Mouse (Mus musculus) heart, adult 8-10 months (tissue): ENCODE measurements around the gene Fuk. TPM values are rescaled to one million over a fixed set of nuclear protein-coding genes. Genes with fewer than 3 reads are reported as not detected.

Experiments
- total RNA-seq, 4 experiments: library from RNA; stranded (reverse); gene quantifications; 2 replicates each; pipeline ENCODE4 v1.2.4; 2022

Gene Fuk
- total RNA-seq, 4 experiments from 2014 or later = 4.5 to 5.4 (median 4.6) TPM

Other genes starting within 250 kb of the Fuk start
- 10 to 100 TPM; 37.7 to 46.3 (median 39.9) TPM for gene Mtss1l, start 181.0 kb downstream of the Fuk start, total RNA-seq
- 1 to 10 TPM; 4.3 to 8.3 (median 5.9) TPM for gene Il34, start 96.6 kb downstream of the Fuk start, total RNA-seq
- 10 to 100 TPM; 63.3 to 69.4 (median 65.2) TPM for gene Cog4, start 55.9 kb downstream of the Fuk start, total RNA-seq
- gene Sf3b3, start 55.7 kb downstream of the Fuk start, total RNA-seq = 10 to 100 TPM; 33.5 to 38.7 (median 36.1) TPM
- 10 to 100 TPM; 21.3 to 25.4 (median 24.1) TPM for gene St3gal2, start 17.4 kb upstream of the Fuk start, total RNA-seq
- 10 to 100 TPM; 30.7 to 37.3 (median 35.3) TPM for gene Ddx19a, start 95.3 kb upstream of the Fuk start, total RNA-seq
- 10 to 100 TPM in 3 of 4 experiments, 1 to 10 TPM in 1; 9.8 to 11.9 (median 10.9) TPM for gene Ddx19b, start 129.3 kb upstream of the Fuk start, total RNA-seq
- gene Aars, start 130.7 kb upstream of the Fuk start, total RNA-seq = 10 to 100 TPM; 32.2 to 33.5 (median 33.0) TPM
- gene Exosc6, start 153.9 kb upstream of the Fuk start, total RNA-seq = not detected
- 1 to 10 TPM in 3 of 4 experiments, under 1 TPM in 1; 0.98 to 2.3 (median 1.3) TPM for gene Clec18a, start 189.9 kb upstream of the Fuk start, total RNA-seq
- gene Pdpr, start 192.1 kb upstream of the Fuk start, total RNA-seq = 100 to 1,000 TPM; 109 to 143 (median 124) TPM